Mouse (Mus musculus) kidney, adult 2 months (tissue): ENCODE measurements around the gene Lrba.

Source experiments
- CTCF ChIP-seq: fragments of 200-500 bp; conservative IDR thresholded peaks from 2 replicates; pipeline ENCODE4 v1.5.1; 2011; ENCODE audit warnings: low read depth, mild to moderate bottlenecking, control low read depth, low read length, moderate library complexity, mixed read lengths; ENCODE audit not compliant: insufficient read depth, insufficient read length
- POLR2A ChIP-seq: fragments of 200-500 bp; IDR thresholded peaks from one replicate; pipeline ENCODE4 v1.6.1; 2011; ENCODE audit warnings: low read depth, low read length, control low read depth

DNA sequence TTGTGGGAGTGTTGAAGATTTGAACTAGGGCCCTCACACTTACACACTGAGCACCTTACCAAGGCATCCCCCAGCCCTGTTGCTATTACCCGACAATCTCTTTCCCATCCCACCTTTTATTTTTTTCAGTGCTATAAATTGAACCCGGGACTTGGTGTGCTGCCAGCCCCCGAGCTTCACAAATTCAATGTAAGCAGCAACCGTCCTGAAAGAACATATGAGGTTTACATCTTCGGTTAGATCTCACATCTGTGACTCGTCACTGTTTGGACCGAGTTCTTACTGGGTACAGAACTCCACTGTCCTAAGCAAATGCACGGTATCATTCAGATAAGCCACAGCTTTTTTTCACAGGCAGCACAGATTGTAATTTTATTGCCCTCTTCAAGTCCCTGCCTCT, 607.6 kb downstream of the Lrba start:
- no peak for TF ChIP-seq CTCF
- TF ChIP-seq POLR2A: no peak
